Mouse (Mus musculus) lung, postnatal 0 days (tissue): ENCODE measurements around the gene Rock2.

Source experiments
- CTCF ChIP-seq: IDR thresholded peaks from 2 replicates; pipeline ENCODE4 v1.5.1; 2016; ENCODE audit warnings: antibody characterized with exemption, mild to moderate bottlenecking
- EP300 ChIP-seq: IDR thresholded peaks from 2 replicates; pipeline ENCODE4 v1.6.1; 2016; ENCODE audit warnings: antibody characterized with exemption, mild to moderate bottlenecking, control low read depth

DNA sequence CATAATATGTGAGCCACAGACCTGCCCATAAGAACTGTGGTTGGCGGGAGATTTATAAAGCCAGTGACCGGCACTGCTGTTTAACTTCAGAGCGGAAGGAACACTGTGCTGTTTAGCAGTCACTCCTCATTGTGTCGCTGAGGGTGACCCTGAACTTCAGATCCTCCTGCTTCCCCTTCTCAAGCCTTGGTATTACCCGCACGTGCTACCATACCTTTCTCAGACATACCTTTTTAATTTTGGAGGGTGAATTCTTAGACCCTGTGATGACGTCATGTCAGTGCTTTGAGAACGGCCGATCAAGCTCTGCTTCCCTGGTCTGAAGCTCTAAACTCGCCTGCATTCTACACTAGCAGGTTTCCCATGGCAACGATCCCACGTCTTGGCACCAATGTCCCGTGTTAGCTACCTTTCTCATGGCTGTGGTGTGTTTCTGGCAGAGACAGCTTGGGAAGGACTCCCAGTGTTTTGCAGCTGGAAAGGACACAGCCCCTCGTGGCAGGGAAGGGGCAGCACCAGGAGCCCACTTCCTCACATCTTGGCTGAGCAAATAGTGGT lies 142.4 kb downstream of the Rock2 start:
- TF ChIP-seq CTCF (no peak), EP300 (no peak)
